Mouse (Mus musculus) midbrain, embryonic 14.5 days (tissue): ENCODE measurements at regions not wholly inside any gene's neighbourhood (a gene's known extent, or its start where the extent isn't known, plus 50 kb on each side); places are given as distances from the start of the nearest gene placed in this dataset.
A peak's percentile ranks its signal among the peaks of the same experiment; 100 is the strongest.

Source experiments
- ATAC-seq: fragments of 200-750 bp; cut with Nextera tagmentation; 2 replicates; pipeline ENCODE4 v1.8.0; 2017; ENCODE audit warnings: moderate number of reproducible peaks, moderate library complexity; ENCODE audit not compliant: low FRiP score, low TSS enrichment
- DNase-seq: peaks from one replicate; pipeline ENCODE4 v3.0.0-alpha.2; 2015
- H3K27ac ChIP-seq: fragments of 300-500 bp; sonication (generic); replicated peaks from 2 replicates; pipeline ENCODE4 v1.5.1; 2014; ENCODE audit warnings: mild to moderate bottlenecking, low read depth, low read length, moderate library complexity
- H3K27me3 ChIP-seq: fragments of 300-500 bp; sonication (generic); 2 replicates; pipeline ENCODE4 v1.6.1; 2014; ENCODE audit warnings: low read length, control low read depth, mixed read lengths; ENCODE audit not compliant: control insufficient read depth, insufficient read depth
- H3K36me3 ChIP-seq: fragments of 300-500 bp; sonication (generic); 2 replicates; pipeline ENCODE4 v1.6.1; 2014; ENCODE audit warnings: low read length, control low read depth; ENCODE audit not compliant: control insufficient read depth, insufficient read depth
- H3K4me1 ChIP-seq: fragments of 300-500 bp; sonication (generic); 2 replicates; pipeline ENCODE4 v1.6.1; 2014; ENCODE audit warnings: mild to moderate bottlenecking, antibody characterized with exemption, low read length, control low read depth; ENCODE audit not compliant: control insufficient read depth, insufficient read depth
- H3K4me2 ChIP-seq: fragments of 300-500 bp; sonication (generic); 2 replicates; pipeline ENCODE4 v1.6.1; 2014; ENCODE audit warnings: mild to moderate bottlenecking, low read length, moderate library complexity
- H3K4me3 ChIP-seq: fragments of 300-500 bp; sonication (generic); replicated peaks from 2 replicates; pipeline ENCODE4 v1.5.1; 2014; ENCODE audit warnings: low read depth, low read length
- H3K9ac ChIP-seq: fragments of 300-500 bp; sonication (generic); replicated peaks from 2 replicates; pipeline ENCODE4 v1.6.1; 2014; ENCODE audit warnings: mild to moderate bottlenecking, low read length, moderate library complexity
- H3K9me3 ChIP-seq: fragments of 300-500 bp; sonication (generic); 2 replicates; pipeline ENCODE4 v1.6.1; 2016; ENCODE audit warnings: low read length, control low read depth, mixed read lengths; ENCODE audit not compliant: control insufficient read depth
- WGBS: fragments of 180-500 bp; shearing (Covaris S2); extraction: QIAGEN DNeasy Blood & Tissue Kit; methylation state at CpG from one replicate; pipeline ENCODE4 v1.1.7; 2014; 5-methylcytosine and 5-hydroxymethylcytosine counted together

DNA sequence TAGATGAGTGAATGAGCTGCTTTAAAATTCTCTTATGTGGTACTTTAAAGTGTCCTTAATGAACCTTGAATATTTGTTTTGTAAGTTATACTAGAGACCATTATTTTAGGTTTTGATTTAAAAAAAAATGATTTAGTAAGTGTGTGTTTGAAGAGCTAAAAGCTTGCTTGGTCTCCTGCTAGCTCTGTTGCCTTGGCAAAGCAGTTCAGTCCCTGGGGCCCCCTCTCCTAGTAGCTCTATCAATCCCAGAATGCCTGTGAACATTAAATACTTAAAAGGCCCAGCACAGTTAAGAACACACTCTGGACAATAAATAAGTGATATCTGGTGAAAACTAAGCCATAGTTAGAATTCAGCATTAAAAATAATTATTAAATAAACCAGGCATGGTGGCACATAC lies 138.3 kb upstream of the Abca1 start:
- H3K36me3 ChIP-seq: no peaks in the 10 kb centered on the region
- DNase-seq (peak; percentile 30), ATAC-seq (no peak)
- no peak overlapping the region for H3K9ac ChIP-seq
- no peak overlapping the region for H3K4me3 ChIP-seq
- no peaks in the 10 kb centered on the region for H3K9me3 ChIP-seq
- H3K27me3 ChIP-seq: no peaks in the 10 kb centered on the region
- H3K4me1 ChIP-seq: no peaks in the 10 kb centered on the region
- no peak overlapping the region for H3K4me2 ChIP-seq
- no peak overlapping the region for H3K27ac ChIP-seq

DNA sequence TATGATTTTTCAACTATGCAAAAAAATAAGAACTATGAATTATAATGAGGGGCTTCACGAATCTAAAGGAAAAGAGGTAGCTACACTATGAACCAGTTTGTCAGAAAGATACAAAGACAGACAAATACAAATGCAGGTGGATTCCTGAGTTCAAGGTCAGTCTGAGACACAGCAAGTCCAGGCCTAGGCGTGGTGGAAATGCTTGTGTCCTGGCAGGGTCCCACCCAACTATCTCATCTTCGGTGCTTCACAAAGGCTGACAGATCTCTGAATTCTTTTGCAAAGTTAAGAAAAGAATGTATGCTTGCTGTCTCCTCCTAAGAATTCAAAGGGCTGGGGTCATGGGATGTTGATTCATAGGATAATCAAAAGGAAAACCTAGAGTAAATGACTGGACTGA lies 132.9 kb upstream of the Abca1 start:
- no peak overlapping the region for H3K4me3 ChIP-seq
- no peak overlapping the region for H3K27ac ChIP-seq
- no peaks in the 10 kb centered on the region for H3K4me1 ChIP-seq
- ATAC-seq: no peak
- no peaks in the 10 kb centered on the region for H3K27me3 ChIP-seq
- no peak overlapping the region for H3K9ac ChIP-seq
- DNase-seq: no peak
- H3K9me3 ChIP-seq: no peaks in the 10 kb centered on the region
- WGBS: 94% methylated on average over 3 of the region's 3 CpGs
- H3K36me3 ChIP-seq: no peaks in the 10 kb centered on the region
- H3K4me2 ChIP-seq: no peak overlapping the region

DNA sequence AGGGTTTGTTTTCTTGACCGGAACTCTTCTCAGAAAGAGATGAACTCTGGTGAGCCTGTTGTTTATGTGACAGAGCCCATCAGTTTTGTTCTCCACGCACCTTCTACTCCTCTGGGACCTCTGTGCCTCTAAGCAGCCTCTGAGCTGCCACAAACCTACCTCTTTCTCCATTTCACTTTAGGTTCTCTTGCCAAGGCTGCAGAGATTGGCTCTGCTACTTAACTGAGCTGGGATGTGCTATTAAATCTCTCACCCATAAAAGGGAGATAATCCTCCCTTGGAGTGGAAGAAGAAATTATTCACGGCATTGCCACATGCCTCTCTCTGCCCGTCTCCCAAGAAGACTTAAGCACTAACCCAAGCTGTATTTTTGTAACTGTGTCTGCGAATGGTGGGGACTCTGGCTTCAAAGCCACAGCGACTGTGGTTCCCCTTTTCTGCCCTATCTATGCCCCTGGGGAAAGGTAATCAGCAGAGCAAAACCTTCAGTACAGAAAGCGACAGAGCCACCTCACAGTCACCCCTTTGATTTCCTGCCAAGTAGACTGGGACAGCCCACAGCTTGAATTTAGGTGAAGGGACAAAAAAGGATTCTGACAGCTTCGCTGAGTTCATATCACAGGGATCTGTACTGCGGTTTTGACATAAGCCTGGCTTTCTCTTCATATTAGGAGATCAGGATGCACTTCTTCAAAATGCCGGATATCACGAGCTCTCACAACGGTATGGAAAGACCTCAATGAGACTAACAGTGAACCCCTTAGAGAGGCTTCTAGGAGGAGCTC lies 118.2 kb upstream of the Abca1 start:
- ATAC-seq: no peak
- Histone ChIP-seq H3K36me3 (no peaks in the 10 kb centered on the region), H3K4me1 (peaks cover 7% of the 10 kb centered on the region; the same call in 1 of the 2 replicates), H3K4me3 (no peak overlapping the region), H3K9ac (no peak overlapping the region), H3K27ac (peak overlapping the region; percentile 49), H3K9me3 (no peaks in the 10 kb centered on the region), H3K4me2 (peak overlapping the region; percentile 17; the same call in 1 of the 2 replicates), H3K27me3 (no peaks in the 10 kb centered on the region)
- 37% methylated on average over 12 of the region's 12 CpGs for WGBS
- peak; percentile 65 for DNase-seq

DNA sequence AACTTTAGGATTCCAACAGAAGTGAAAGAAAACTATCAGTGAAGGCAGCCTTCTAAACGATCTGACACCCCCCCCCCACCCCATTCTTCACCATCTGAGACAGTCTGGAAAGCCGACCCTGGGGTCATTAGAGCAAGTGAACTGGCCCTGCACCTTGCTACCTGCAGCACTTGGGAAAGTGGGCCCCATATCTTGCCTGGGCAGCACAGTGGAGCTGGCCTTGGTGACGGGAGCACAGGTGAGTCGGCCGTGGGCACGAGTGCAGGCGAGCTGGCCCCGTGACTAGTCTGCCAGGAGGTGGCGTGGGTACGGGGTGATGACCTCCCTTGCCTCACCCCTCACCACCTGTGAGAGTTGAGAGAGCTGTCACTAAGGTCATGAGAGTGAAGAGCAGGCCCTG lies 110.7 kb upstream of the Abca1 start:
- H3K36me3 ChIP-seq: no peaks in the 10 kb centered on the region

DNA sequence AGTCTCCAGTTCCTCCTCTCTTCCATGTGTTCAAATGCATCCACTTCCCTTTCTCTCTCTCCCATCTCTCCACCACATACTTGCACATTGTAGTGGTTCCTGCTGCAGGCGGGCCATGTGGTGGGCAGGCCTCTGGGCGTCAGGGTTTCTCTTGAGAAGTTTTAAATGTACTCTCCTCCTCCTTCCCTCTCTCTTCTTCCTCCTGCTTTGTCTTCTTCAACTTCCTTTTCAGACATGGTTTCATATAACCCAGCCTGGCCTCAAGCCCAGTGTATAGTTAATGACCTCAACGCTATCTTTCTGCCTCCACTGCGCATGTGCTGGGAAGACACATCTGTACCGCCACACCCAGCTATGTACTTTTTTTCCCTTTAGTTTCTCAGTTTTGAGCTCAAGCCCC lies 110.3 kb upstream of the Abca1 start:
- no peaks in the 10 kb centered on the region for H3K27me3 ChIP-seq
- no peaks in the 10 kb centered on the region for H3K9me3 ChIP-seq
- no peak overlapping the region for H3K4me3 ChIP-seq
- no peak overlapping the region for H3K9ac ChIP-seq
- no peak overlapping the region for H3K27ac ChIP-seq
- no peaks in the 10 kb centered on the region for H3K4me1 ChIP-seq
- WGBS: 93% methylated on average over 5 of the region's 5 CpGs
- DNase-seq (no peak), ATAC-seq (no peak)
- no peaks in the 10 kb centered on the region for H3K36me3 ChIP-seq
- no peak overlapping the region for H3K4me2 ChIP-seq

More for the DNA sequence above, 110.7 kb upstream of the Abca1 start:
- no peak overlapping the region for H3K4me3 ChIP-seq
- H3K4me1 ChIP-seq: no peaks in the 10 kb centered on the region
- no peak overlapping the region for H3K27ac ChIP-seq
- no peak overlapping the region for H3K9ac ChIP-seq
- ATAC-seq: no peak
- H3K27me3 ChIP-seq: no peaks in the 10 kb centered on the region
- no peak overlapping the region for H3K4me2 ChIP-seq
- no peak for DNase-seq
- no peaks in the 10 kb centered on the region for H3K9me3 ChIP-seq
- WGBS: 88% methylated on average over 10 of the region's 10 CpGs

DNA sequence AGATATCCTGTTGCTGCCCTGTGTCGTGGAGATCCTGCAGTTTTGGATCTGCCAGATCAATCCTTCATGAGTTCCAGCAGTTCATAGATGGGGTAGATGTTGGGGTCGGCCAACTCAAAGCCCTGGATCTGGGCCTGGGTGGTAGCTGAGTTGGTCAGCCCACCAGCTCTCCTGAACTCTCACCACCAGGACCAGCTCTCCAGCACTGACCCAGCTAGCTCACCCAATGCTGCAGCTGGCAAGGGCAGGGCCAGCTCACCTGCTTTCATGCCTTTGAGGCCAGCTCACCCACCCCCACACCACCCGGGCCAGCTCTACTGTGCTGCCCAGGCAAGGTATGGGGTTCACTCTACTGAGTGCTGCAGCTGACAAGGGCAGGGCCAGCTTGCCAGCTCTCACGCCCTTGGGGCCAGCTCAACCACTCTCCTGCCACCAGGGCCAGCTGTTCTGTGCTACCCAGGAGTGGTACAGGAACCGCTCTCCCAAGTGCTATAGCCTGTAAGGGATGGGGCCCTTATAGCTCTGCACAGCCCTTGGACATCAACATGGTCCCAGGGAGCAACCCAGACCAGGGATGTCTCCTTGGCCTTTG lies 109.7 kb upstream of the Abca1 start:
- H3K27ac ChIP-seq: no peak overlapping the region
- no peak; the same call in 1 of the 2 replicates for ATAC-seq
- WGBS: 98% methylated on average over 5 of the region's 5 CpGs
- H3K27me3 ChIP-seq: no peaks in the 10 kb centered on the region
- H3K4me1 ChIP-seq: no peaks in the 10 kb centered on the region; the same call in 1 of the 2 replicates
- DNase-seq: no peak
- no peaks in the 10 kb centered on the region for H3K9me3 ChIP-seq
- no peak overlapping the region for H3K4me3 ChIP-seq
- H3K36me3 ChIP-seq: no peaks in the 10 kb centered on the region
- no peak overlapping the region for H3K9ac ChIP-seq
- H3K4me2 ChIP-seq: no peak overlapping the region

DNA sequence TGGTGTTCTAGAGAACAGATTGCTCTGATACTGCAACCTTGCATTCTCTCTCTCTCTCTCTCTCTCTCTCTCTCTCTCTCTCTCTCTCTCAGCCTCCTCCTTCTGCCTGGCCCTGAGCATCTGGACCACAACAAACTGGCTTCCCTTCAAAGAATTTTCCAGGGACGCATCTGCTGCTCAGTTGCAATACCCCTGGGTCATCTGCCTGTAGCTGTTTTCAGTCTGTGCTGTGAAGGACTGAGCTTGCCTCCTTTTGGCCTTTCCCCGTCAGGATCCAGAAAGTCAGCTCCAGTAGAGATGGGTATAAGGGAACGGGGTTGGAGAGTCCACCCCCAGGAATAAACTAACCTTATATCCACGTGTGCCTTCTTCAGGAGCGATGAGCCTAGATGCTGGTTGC lies 105.2 kb upstream of the Abca1 start:
- H3K4me3 ChIP-seq: no peak overlapping the region
- ATAC-seq (no peak), DNase-seq (peak; percentile 31)
- H3K4me1 ChIP-seq: peaks cover 7% of the 10 kb centered on the region
- H3K27me3 ChIP-seq: no peaks in the 10 kb centered on the region
- no peak overlapping the region for H3K9ac ChIP-seq
- no peak overlapping the region for H3K27ac ChIP-seq
- no peak overlapping the region for H3K4me2 ChIP-seq
- WGBS: 80% methylated on average over 5 of the region's 5 CpGs
- H3K36me3 ChIP-seq: no peaks in the 10 kb centered on the region
- H3K9me3 ChIP-seq: no peaks in the 10 kb centered on the region

DNA sequence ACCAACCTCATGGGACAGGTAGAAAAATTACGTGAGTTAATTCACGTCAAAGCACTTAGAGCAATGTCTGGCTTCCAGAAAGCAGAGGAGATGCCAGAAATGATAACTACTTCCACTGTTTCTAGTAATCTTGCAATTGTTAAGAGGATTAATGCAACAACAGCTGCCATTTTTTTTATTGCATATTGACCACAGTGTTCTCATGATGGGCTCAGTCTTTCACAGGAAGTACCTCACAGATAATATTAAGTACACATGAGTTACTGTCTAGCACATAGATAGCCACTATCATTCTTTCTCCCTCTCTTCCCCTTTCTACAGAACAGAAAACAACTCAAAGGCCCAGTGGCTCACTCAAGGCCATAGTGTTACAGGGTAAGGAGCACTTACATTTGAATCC lies 104.8 kb upstream of the Abca1 start:
- H3K9ac ChIP-seq: no peak overlapping the region
- H3K36me3 ChIP-seq: no peaks in the 10 kb centered on the region
- DNase-seq (no peak), ATAC-seq (no peak)
- no peak overlapping the region for H3K27ac ChIP-seq
- no peak overlapping the region for H3K4me2 ChIP-seq
- no peaks in the 10 kb centered on the region for H3K9me3 ChIP-seq
- H3K4me1 ChIP-seq: peaks cover 7% of the 10 kb centered on the region
- H3K4me3 ChIP-seq: no peak overlapping the region
- 61% methylated on average over 2 of the region's 2 CpGs for WGBS
- H3K27me3 ChIP-seq: no peaks in the 10 kb centered on the region

DNA sequence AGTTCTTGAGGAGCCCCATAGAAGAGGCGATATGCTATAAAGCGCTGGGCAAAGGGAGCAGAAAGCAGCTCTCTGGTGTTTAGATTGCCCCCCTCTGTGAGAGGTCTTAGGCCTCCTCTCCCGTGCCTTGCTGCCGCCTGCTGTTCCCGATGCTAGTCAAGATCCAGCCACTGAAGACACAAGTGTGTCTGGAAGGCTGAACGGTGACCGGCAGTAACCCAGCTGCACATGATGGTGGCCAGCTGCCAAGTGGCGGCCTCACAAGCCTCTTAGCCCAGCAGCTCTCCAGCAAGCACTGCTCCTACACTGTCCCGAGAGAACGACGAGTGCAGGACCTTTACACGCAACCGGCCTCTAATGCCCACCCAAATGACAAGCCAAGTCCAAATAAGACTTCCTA lies 104.1 kb upstream of the Abca1 start:
- no peaks in the 10 kb centered on the region for H3K9me3 ChIP-seq
- H3K27ac ChIP-seq: 0 out of 2 replicates have a peak overlapping the region, but pooled peaks have one; percentile 5
- WGBS: 53% methylated on average over 13 of the region's 13 CpGs
- H3K4me3 ChIP-seq: no peak overlapping the region
- H3K27me3 ChIP-seq: no peaks in the 10 kb centered on the region
- H3K4me1 ChIP-seq: peaks cover 7% of the 10 kb centered on the region
- DNase-seq (peak; percentile 76), ATAC-seq (peak; percentile 63; the same call in 1 of the 2 replicates)
- no peaks in the 10 kb centered on the region for H3K36me3 ChIP-seq
- H3K4me2 ChIP-seq: no peak overlapping the region
- H3K9ac ChIP-seq: no peak overlapping the region
